Mouse (Mus musculus) monocyte, adult 5-6 weeks (primary cell): ENCODE measurements at regions not wholly inside any gene's neighbourhood (a gene's known extent, or its start where the extent isn't known, plus 50 kb on each side); places are given as distances from the start of the nearest gene placed in this dataset.

Experiments used
- ATAC-seq: fragments of 153-309, 156-312 bp; replicated peaks from 2 replicates; pipeline ENCODE4 v1.8.0; 2017; ENCODE audit warnings: mild to moderate bottlenecking; ENCODE audit not compliant: low TSS enrichment, insufficient number of reproducible peaks, severe bottlenecking, poor library complexity, low FRiP score

GRCm38 (mm10) chr12:25957547-25957946 is 457.5 kb downstream of the Rnf144a start:
- ATAC-seq = no peak

GRCm38 (mm10) chr12:25947107-25947506 is 467.9 kb downstream of the Rnf144a start:
- no peak for ATAC-seq

GRCm38 (mm10) chr12:25946121-25946520 is 468.9 kb downstream of the Rnf144a start:
- no peak for ATAC-seq

- no peak for ATAC-seq
These were observed 476.2 kb downstream of the Rnf144a start for GRCm38 (mm10) chr12:25938856-25939255.

- no peak for ATAC-seq
These were observed 480.1 kb downstream of the Rnf144a start for GRCm38 (mm10) chr12:25934946-25935345.

GRCm38 (mm10) chr12:25934526-25934925 is 480.5 kb downstream of the Rnf144a start:
- no peak for ATAC-seq

GRCm38 (mm10) chr12:25926367-25926766 is 488.7 kb downstream of the Rnf144a start:
- no peak for ATAC-seq

GRCm38 (mm10) chr12:25924526-25924925 is 490.5 kb downstream of the Rnf144a start:
- no peak for ATAC-seq

GRCm38 (mm10) chr12:25923772-25924171 is 491.3 kb downstream of the Rnf144a start:
- no peak for ATAC-seq

- ATAC-seq = no peak
These were observed 509.4 kb downstream of the Rnf144a start for GRCm38 (mm10) chr12:25905614-25906013.

GRCm38 (mm10) chr12:25896543-25896942 is 518.5 kb downstream of the Rnf144a start:
- no peak for ATAC-seq

GRCm38 (mm10) chr12:25895691-25896090 is 519.4 kb downstream of the Rnf144a start:
- ATAC-seq = no peak

- no peak for ATAC-seq
These were observed 523.5 kb downstream of the Rnf144a start for GRCm38 (mm10) chr12:25891391-25892167.

- no peak for ATAC-seq
These were observed 524.3 kb downstream of the Rnf144a start for GRCm38 (mm10) chr12:25890722-25891121.

GRCm38 (mm10) chr12:25883771-25884171 is 531.3 kb downstream of the Rnf144a start:
- ATAC-seq = no peak

- no peak for ATAC-seq
These were observed 543.2 kb downstream of the Rnf144a start for GRCm38 (mm10) chr12:25871816-25872215.

- ATAC-seq = no peak
These were observed 544.0 kb downstream of the Rnf144a start for GRCm38 (mm10) chr12:25871001-25871461.

GRCm38 (mm10) chr12:25869846-25870245 is 545.2 kb downstream of the Rnf144a start:
- no peak for ATAC-seq

GRCm38 (mm10) chr12:25865063-25865462 is 550.0 kb downstream of the Rnf144a start:
- no peak for ATAC-seq

GRCm38 (mm10) chr12:25864113-25864852 is 550.8 kb downstream of the Rnf144a start:
- ATAC-seq = no peak
